Mouse (Mus musculus) megakaryocyte, embryonic 14.5 days (primary cell): Measurements from ENCODE around the gene Pacrg. TPM values are rescaled to one million over a fixed set of nuclear protein-coding genes. Genes with fewer than 3 reads are reported as not detected.

Experiments used
- H3K27me3 ChIP-seq: replicated peaks from 2 replicates; pipeline ENCODE3; 2012; ENCODE audit warnings: inconsistent platforms
- H3K36me3 ChIP-seq: replicated peaks from 2 replicates; pipeline ENCODE3; 2012; ENCODE audit warnings: low read length, inconsistent platforms, mixed read lengths
- H3K4me1 ChIP-seq: 2 replicates; pipeline ENCODE4 v1.6.1; 2012; ENCODE audit warnings: inconsistent platforms
- H3K4me3 ChIP-seq: replicated peaks from 2 replicates; pipeline ENCODE3; 2012; ENCODE audit warnings: moderate library complexity, mild to moderate bottlenecking, inconsistent platforms
- H3K9me3 ChIP-seq: 2 replicates; pipeline ENCODE4 v1.6.1; 2012; ENCODE audit warnings: inconsistent platforms
- FLI1 ChIP-seq: IDR thresholded peaks from 2 replicates; pipeline ENCODE4 v1.6.1; 2012; ENCODE audit warnings: low read length, inconsistent platforms, mixed read lengths
- GATA1 ChIP-seq: IDR thresholded peaks from 3 replicates; pipeline ENCODE4 v1.6.1; 2012; ENCODE audit warnings: mixed read lengths, low read length, inconsistent platforms, borderline replicate concordance
- polyA plus RNA-seq: library from polyadenylated mRNA; stranded (reverse); fragments of >175 nt; gene quantifications from 2 replicates; pipeline ENCODE4 v1.2.3, GENCODE M21; 2012; ENCODE audit warnings: low replicate concordance; ENCODE audit not compliant: insufficient read depth

Gene Pacrg
- polyA plus RNA-seq, 1 experiment, result 0.10 TPM

DNA sequence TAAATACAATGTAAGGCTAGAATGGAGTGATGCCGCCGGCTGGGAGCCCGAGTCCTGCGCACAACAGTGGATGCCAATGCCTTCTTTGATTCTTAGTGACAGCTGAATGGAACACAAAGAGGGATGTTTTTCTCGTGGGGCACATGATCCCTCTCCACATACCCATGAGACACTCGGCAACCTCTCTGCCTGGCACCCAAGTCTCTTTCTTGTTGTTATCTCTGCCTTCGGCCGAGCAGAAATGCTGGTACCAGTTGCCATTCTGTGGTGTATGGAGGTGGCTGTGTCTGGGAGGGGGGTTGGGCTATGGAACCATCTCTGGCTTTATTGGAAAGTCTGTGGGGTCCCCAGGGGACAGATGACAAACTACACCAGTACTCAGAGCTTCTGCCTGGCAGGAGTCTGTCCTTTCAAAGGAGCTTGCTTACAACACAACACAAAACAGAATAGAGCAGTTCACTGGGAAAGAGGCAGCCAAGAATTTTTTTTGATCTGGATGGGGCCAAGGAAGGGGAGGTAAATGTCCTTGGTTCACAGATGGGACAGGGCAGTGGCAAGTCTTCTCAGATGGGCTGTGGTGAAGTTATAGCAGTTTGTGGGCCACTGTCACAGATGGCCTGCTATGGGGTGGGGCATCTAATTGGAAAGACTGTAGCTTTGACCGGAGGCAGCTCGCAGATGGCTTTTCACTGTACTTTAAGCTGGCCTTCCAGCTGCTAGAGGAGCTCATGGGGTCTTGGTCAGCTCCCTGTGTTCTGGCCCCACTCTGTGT is 388.6 kb downstream of the Pacrg start:
- H3K36me3 ChIP-seq, result no peaks in the 10 kb centered on the region
- peaks cover 25% of the 10 kb centered on the region; the same call in 1 of the 2 replicates for H3K9me3 ChIP-seq
- TF ChIP-seq FLI1, result no peak
- TF ChIP-seq GATA1, result no peak
- H3K27me3 ChIP-seq, result no peaks in the 10 kb centered on the region
- no peak overlapping the region for H3K4me3 ChIP-seq
- no peaks in the 10 kb centered on the region for H3K4me1 ChIP-seq

DNA sequence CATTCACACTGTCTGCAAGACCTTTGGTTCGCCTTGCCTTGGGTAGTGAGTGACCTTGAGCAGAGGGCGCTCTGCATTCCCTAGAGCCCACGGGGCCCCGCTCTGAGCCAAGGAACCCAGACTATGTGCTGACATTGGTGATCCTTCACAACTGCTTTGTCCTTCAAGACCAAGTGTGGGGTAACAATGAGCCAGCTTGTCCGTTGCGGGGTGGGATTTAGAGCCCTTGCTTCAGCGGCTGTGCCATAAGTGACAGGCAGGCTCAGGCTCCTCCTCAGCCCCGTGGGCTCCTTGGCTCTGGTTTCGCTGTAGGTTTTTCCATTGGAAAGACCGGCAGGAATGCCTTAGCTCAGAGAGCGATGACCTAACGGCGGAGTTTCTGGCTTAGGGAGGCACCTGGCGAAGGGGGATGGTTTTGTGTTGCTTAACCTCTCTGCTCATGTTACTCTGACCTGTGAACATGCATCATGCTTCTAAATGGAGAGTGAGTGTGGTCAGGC is 390.3 kb downstream of the Pacrg start:
- Histone ChIP-seq H3K27me3 (no peaks in the 10 kb centered on the region), H3K4me3 (no peak overlapping the region), H3K9me3 (peaks cover 33% of the 10 kb centered on the region), H3K36me3 (no peaks in the 10 kb centered on the region), H3K4me1 (no peaks in the 10 kb centered on the region)
- TF ChIP-seq FLI1 (no peak), GATA1 (no peak)

DNA sequence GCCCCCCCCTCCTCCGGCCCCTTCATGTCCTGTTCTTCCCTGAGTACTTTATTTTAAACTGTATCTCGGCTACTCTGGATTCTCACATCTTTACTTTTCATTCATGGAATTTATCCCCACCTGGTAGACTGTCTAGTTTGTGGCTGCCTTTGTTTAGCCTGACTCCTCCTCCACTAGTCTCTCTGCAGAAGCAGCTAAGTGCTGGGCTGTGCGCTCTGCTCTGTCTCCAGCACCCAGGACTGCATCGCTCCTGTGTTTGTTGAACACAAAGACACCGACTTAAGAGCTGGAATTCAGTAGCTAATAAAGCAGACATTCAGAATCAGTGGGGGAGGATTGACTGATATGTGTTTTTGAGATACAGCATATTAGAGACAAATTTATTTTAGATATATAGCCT is 391.7 kb downstream of the Pacrg start:
- Histone ChIP-seq H3K9me3 (peaks cover 35% of the 10 kb centered on the region), H3K27me3 (no peaks in the 10 kb centered on the region), H3K36me3 (no peaks in the 10 kb centered on the region), H3K4me3 (no peak overlapping the region), H3K4me1 (no peaks in the 10 kb centered on the region)
- TF ChIP-seq FLI1 (no peak), GATA1 (no peak)

DNA sequence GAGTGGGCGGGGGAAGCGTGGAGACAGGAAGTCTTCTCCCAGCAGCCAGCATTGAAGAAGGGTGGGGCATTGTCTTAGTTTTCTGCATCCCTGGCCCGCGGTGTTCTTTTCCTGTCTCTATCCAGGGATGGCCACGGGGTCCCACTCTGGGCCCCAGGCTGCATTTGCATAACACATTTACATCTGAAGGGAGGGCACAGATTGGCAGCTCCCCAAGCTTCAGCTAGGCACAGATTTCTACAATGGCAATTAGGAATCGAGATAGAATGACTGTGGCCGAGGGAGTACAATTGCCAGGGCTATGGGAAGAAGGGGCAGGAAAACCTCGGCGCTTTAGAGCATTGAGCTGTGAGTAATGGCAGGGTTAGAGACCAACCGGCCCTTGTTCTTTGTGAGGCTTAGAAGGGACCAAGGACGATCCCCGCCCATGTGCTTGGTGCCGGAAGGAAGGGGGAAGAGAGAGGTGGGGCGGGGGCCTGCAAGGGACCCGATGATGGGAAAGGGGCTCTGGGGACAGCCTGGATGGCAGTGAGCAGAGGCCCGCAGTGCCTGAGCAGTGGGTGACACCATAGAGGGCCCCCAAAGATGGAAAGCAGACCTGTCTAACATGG is 398.5 kb downstream of the Pacrg start:
- TF ChIP-seq GATA1 (no peak), FLI1 (no peak)
- Histone ChIP-seq H3K36me3 (no peaks in the 10 kb centered on the region), H3K27me3 (no peaks in the 10 kb centered on the region), H3K4me1 (no peaks in the 10 kb centered on the region), H3K9me3 (peaks cover 42% of the 10 kb centered on the region), H3K4me3 (no peak overlapping the region)

DNA sequence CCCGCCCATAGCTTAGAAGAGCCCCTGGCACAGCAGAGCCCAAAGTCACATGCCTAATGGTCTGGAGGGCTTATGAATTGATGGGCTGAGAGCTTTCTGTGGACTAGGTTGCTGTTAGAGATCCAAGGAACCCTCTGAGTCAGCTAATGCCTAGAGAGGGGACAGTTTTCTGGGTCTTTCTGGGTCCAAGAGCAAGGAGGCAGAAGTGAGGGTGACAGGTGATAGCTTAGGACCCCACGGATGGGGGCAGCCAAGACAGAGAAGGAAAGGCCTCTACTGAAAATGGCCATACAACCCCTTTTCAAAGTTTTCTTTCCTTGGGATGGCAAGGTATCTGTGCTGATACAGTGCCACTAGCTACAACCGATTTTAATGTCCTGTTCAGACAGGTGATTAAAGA is 399.1 kb downstream of the Pacrg start:
- Histone ChIP-seq H3K36me3 (no peaks in the 10 kb centered on the region), H3K9me3 (peaks cover 42% of the 10 kb centered on the region), H3K4me1 (no peaks in the 10 kb centered on the region), H3K4me3 (no peak overlapping the region), H3K27me3 (no peaks in the 10 kb centered on the region)
- no peak for TF ChIP-seq GATA1

DNA sequence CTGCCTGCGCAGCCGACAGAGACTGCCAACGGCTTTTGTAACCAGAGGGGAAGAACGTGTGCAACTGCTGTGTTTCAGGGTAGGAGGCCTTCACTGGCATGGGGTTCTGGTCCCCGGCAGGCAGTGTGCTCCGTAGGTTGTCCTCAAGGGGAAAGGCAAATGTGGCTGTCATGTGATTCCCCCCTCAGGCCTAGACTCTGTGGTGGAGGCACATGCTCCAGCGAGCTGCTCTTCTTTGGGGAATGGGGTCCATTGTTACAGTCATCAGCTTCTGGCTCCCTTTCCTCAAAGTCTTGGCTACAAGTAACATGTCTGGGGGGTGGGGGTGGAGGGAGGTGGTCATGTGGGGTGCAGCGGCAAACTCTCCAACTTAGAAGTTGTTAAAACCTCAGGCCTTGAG is 400.3 kb downstream of the Pacrg start:
- TF ChIP-seq FLI1 (no peak), GATA1 (no peak)
- Histone ChIP-seq H3K27me3 (no peaks in the 10 kb centered on the region), H3K4me3 (no peak overlapping the region), H3K4me1 (no peaks in the 10 kb centered on the region), H3K36me3 (no peaks in the 10 kb centered on the region), H3K9me3 (peaks cover 33% of the 10 kb centered on the region)

DNA sequence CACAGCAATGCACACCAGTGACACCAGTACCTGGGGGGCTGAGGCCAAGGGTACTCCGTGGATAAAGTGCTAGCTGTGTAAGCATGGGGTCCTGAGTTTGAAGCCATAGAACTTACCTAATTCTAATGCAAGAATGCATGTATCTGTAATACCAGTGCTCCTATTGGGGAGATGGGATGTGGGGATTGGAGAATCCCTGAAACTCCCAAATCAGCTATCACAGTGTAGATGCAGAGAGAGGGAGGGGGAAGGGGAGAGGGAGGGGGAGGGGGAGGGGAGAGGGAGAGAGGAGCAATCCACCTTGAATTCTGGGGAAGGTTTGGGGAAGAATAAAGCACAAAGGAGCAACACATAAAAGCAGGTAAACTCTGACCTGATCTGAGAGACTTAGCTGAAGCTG is 405.2 kb downstream of the Pacrg start:
- Histone ChIP-seq H3K9me3 (peaks cover 16% of the 10 kb centered on the region; the same call in 1 of the 2 replicates), H3K27me3 (peaks cover 4% of the 10 kb centered on the region), H3K4me1 (no peaks in the 10 kb centered on the region), H3K36me3 (no peaks in the 10 kb centered on the region), H3K4me3 (no peak overlapping the region)
- TF ChIP-seq FLI1 (no peak), GATA1 (no peak)

DNA sequence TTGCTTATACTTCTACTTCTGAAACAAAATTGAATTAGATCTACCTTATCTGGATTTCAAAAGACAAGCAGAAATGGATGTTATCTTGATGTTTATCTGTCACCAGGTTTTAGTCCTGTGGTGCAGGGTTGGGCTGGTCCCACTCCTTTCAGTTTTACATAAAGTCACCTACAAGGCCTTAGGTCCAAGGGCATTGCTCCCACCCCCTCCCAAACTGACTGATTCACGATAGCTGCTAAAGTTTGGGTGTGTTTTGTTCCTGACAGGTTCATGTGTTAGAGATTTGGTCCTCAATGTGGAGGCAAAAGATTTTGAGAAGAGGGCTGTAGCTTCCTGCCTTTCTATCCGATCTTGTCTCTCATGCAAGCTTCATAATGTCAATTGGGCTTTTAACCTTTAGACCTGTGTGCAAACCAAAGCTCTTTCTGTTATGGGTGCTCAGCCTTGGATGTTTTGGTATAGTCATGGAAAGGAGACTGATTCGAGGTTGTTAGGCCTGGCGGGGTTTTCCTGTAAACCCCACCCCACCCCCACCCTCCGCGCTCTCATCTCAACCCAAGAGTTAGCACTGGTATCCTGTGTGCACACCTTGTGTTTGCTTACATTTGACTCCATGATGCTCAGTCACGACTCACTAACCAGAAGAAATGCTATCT is 407.5 kb downstream of the Pacrg start:
- Histone ChIP-seq H3K27me3 (peaks cover 10% of the 10 kb centered on the region), H3K4me1 (no peaks in the 10 kb centered on the region), H3K9me3 (0 out of 2 replicates have a peak, but pooled peaks cover 8% of the 10 kb centered on the region), H3K36me3 (no peaks in the 10 kb centered on the region), H3K4me3 (no peak overlapping the region)
- TF ChIP-seq GATA1 (no peak), FLI1 (no peak)

DNA sequence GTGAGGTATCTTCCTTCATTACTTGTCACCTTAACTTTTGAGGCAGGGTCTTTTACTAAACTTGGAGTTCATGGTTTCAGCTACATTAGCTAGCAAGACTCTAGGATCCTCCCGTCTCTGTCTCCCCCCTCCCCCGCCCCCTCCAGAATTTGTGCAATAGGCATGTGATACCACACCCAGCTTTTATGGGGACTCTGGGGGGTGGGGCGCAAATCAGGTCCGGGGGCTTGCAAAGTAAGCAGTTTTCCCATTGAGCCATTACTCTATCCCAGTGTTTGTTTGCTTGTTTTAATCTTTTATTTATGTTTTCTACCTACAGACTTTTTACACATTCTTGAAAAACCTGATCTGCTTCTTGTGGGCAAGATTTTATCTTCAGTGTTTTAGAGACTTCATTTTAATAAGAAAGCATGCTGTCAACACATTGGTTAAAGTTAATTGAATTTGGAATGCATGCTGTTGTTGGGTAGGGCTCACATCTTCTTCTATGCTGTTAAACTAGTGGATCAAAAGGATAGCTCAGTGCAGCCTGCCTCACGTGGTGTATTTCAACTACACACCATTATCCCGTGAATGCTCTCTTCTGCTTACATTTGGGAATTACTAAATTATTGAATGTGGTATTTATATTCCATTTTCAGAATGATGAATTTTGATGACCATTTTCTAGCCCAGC is 408.1 kb downstream of the Pacrg start:
- TF ChIP-seq GATA1 (no peak), FLI1 (no peak)
- H3K36me3 ChIP-seq, result no peaks in the 10 kb centered on the region
- H3K27me3 ChIP-seq, result peaks cover 10% of the 10 kb centered on the region
- no peaks in the 10 kb centered on the region for H3K4me1 ChIP-seq
- H3K9me3 ChIP-seq, result 0 out of 2 replicates have a peak, but pooled peaks cover 8% of the 10 kb centered on the region
- H3K4me3 ChIP-seq, result no peak overlapping the region
